Mouse (Mus musculus) lung, postnatal 0 days (tissue): ENCODE measurements at regions not wholly inside any gene's neighbourhood (a gene's known extent, or its start where the extent isn't known, plus 50 kb on each side); places are given as distances from the start of the nearest gene placed in this dataset.

Experiments
- CTCF ChIP-seq: IDR thresholded peaks from 2 replicates; pipeline ENCODE4 v1.5.1; 2016; ENCODE audit warnings: antibody characterized with exemption, mild to moderate bottlenecking
- EP300 ChIP-seq: IDR thresholded peaks from 2 replicates; pipeline ENCODE4 v1.6.1; 2016; ENCODE audit warnings: antibody characterized with exemption, mild to moderate bottlenecking, control low read depth

DNA sequence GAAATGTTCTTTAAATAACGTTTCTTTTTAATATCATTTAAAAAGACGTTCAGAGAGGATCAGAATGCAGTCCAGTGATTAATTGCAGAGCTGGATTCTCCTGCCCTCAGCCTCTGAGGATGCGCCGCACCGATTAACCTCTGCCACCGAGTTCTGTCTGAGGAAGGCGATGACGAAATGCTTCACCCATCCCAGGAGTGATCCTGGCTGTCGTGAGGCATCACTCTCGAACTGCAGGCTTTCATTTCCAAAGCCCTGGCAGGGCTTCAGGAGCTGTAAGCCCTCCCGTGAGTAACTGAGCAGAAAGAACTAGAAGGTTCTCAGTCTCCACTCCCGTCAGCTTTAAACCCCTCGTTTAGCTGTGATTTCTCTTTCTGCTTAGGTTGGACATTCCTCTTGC lies 157.0 kb upstream of the Pgrmc2 start:
- TF ChIP-seq EP300 (no peak), CTCF (no peak)
